Mouse (Mus musculus) MEL (cell line): ENCODE results near the gene Frmd4a. TPM values are rescaled to one million over a fixed set of nuclear protein-coding genes. Genes with fewer than 3 reads are reported as not detected.

Experiments used
- DNase-seq: peaks from one replicate; pipeline ENCODE4 v3.0.0; 2011; ENCODE audit warnings: low read depth, low spot score
- H3K27ac ChIP-seq: 2 replicates; pipeline ENCODE4 v1.5.1; 2012; ENCODE audit warnings: low read depth, mild to moderate bottlenecking, control low read depth, low read length, moderate library complexity; ENCODE audit not compliant: control insufficient read depth
- H3K27me3 ChIP-seq, 2 experiments: fragments of 150-350 bp in 1 of 2; sonication (generic) in 1 of 2; 2 replicates each; pipeline ENCODE4 v1.6.1; 2012; ENCODE audit warnings: low read length in 2 of 2, mild to moderate bottlenecking in 2 of 2, improper control_type of control experiment in 1 of 2, moderate library complexity in 1 of 2; ENCODE audit not compliant: insufficient read depth in 2 of 2, control insufficient read depth in 1 of 2
- H3K36me3 ChIP-seq, 2 experiments: 2 replicates each; pipeline ENCODE4 v1.6.1; 2012 to 2014; ENCODE audit warnings: low read length in 2 of 2, improper control_type of control experiment in 1 of 2, inconsistent platforms in 1 of 2, mild to moderate bottlenecking in 1 of 2; ENCODE audit not compliant: insufficient read depth in 2 of 2, control insufficient read depth in 1 of 2
- H3K4me1 ChIP-seq, 2 experiments: fragments of 150-350 bp in 1 of 2; sonication (generic) in 1 of 2; 2 replicates each; pipeline ENCODE4 v1.6.1; 2012; ENCODE audit warnings: low read length in 2 of 2, improper control_type of control experiment in 1 of 2, mild to moderate bottlenecking in 1 of 2; ENCODE audit not compliant: insufficient read depth in 2 of 2, control insufficient read depth in 1 of 2
- H3K4me3 ChIP-seq, 2 experiments: fragments of 150-350 bp in 1 of 2; sonication (generic) in 1 of 2; 2 replicates each; pipeline ENCODE4 v1.5.1; 2012; ENCODE audit warnings: low read depth in 2 of 2, low read length in 2 of 2, mild to moderate bottlenecking in 2 of 2, moderate library complexity in 2 of 2, control low read depth in 1 of 2, improper control_type of control experiment in 1 of 2; ENCODE audit not compliant: control insufficient read depth in 1 of 2, insufficient read depth in 1 of 2
- H3K79me2 ChIP-seq: 2 replicates; pipeline ENCODE4 v1.6.1; 2012; ENCODE audit warnings: mild to moderate bottlenecking, low read length, moderate library complexity; ENCODE audit not compliant: control insufficient read depth, poor library complexity, insufficient read depth
- H3K9ac ChIP-seq: 2 replicates; pipeline ENCODE4 v1.6.1; 2012; ENCODE audit warnings: low read depth, mild to moderate bottlenecking, control low read depth, low read length, moderate library complexity; ENCODE audit not compliant: control insufficient read depth, poor library complexity, severe bottlenecking
- H3K9me3 ChIP-seq: fragments of 150-350 bp; sonication (generic); replicated peaks from 2 replicates; pipeline ENCODE4 v1.6.1; 2012; ENCODE audit warnings: mild to moderate bottlenecking, low read length, improper control_type of control experiment, moderate library complexity; ENCODE audit not compliant: insufficient read depth
- BHLHE40 ChIP-seq: IDR thresholded peaks from 2 replicates; pipeline ENCODE4 v1.6.1; 2012; ENCODE audit warnings: low read depth, mild to moderate bottlenecking, inconsistent platforms, low read length, improper control_type of control experiment, borderline replicate concordance
- CHD2 ChIP-seq: IDR thresholded peaks from 2 replicates; pipeline ENCODE4 v1.6.1; 2011; ENCODE audit warnings: low read length, improper control_type of control experiment
- EP300 ChIP-seq, 2 experiments: IDR thresholded peaks; 2 replicates each; pipeline ENCODE4 v1.6.1; 2011; ENCODE audit warnings: improper control_type of control experiment in 2 of 2, low read length in 2 of 2, low read depth in 1 of 2, mild to moderate bottlenecking in 1 of 2
- ETS1 ChIP-seq: IDR thresholded peaks from 2 replicates; pipeline ENCODE4 v1.6.1; 2012; ENCODE audit warnings: low read depth, mild to moderate bottlenecking, inconsistent platforms, low read length, improper control_type of control experiment, moderate library complexity
- GABPA ChIP-seq: IDR thresholded peaks from 2 replicates; pipeline ENCODE4 v1.6.1; 2012; ENCODE audit warnings: low read depth, mild to moderate bottlenecking, inconsistent platforms, low read length, improper control_type of control experiment, moderate library complexity
- HCFC1 ChIP-seq: IDR thresholded peaks from 2 replicates; pipeline ENCODE4 v1.6.1; 2012; ENCODE audit warnings: low read depth, mild to moderate bottlenecking, inconsistent platforms, low read length, improper control_type of control experiment, moderate library complexity
- JUND ChIP-seq: IDR thresholded peaks from 2 replicates; pipeline ENCODE4 v1.6.1; 2011; ENCODE audit warnings: low read depth, mild to moderate bottlenecking, improper control_type of control experiment, low read length
- KAT2A ChIP-seq: conservative IDR thresholded peaks from 2 replicates; pipeline ENCODE4 v1.6.1; 2012; ENCODE audit warnings: low read depth, low read length, improper control_type of control experiment, inconsistent platforms
- MAFK ChIP-seq: IDR thresholded peaks from 2 replicates; pipeline ENCODE4 v1.6.1; 2011; ENCODE audit warnings: low read depth, mild to moderate bottlenecking, low read length, improper control_type of control experiment, borderline replicate concordance
- MEF2A ChIP-seq: IDR thresholded peaks from 2 replicates; pipeline ENCODE4 v1.6.1; 2014; ENCODE audit warnings: low read depth, mild to moderate bottlenecking, inconsistent platforms, low read length, improper control_type of control experiment; ENCODE audit not compliant: poor library complexity, insufficient replicate concordance, severe bottlenecking; ENCODE audit errors: extremely low read depth
- MYB ChIP-seq: IDR thresholded peaks from 2 replicates; pipeline ENCODE4 v1.6.1; 2011; ENCODE audit warnings: mild to moderate bottlenecking, low read depth, low read length, improper control_type of control experiment
- NRF1 ChIP-seq: IDR thresholded peaks from 2 replicates; pipeline ENCODE4 v1.6.1; 2014; ENCODE audit warnings: low read depth, mild to moderate bottlenecking, inconsistent platforms, low read length, improper control_type of control experiment, moderate library complexity; ENCODE audit not compliant: poor library complexity, insufficient read depth, severe bottlenecking
- POLR2A ChIP-seq, 2 experiments: IDR thresholded peaks; 2 replicates each; pipeline ENCODE4 v1.6.1; 2011 to 2012; ENCODE audit warnings: low read length in 2 of 2, mild to moderate bottlenecking in 2 of 2, control low read depth in 1 of 2, improper control_type of control experiment in 1 of 2, low read depth in 1 of 2, moderate library complexity in 1 of 2; ENCODE audit not compliant: control insufficient read depth in 1 of 2, insufficient read depth in 1 of 2, poor library complexity in 1 of 2
- POLR2AphosphoS5 ChIP-seq: IDR thresholded peaks from 2 replicates; pipeline ENCODE4 v1.6.1; 2012; ENCODE audit warnings: low read depth, borderline replicate concordance, mild to moderate bottlenecking, inconsistent platforms, low read length, moderate library complexity, mixed read lengths
- RCOR1 ChIP-seq: IDR thresholded peaks from 2 replicates; pipeline ENCODE4 v1.6.1; 2012; ENCODE audit warnings: low read depth, mild to moderate bottlenecking, inconsistent platforms, low read length, improper control_type of control experiment
- SIN3A ChIP-seq: IDR thresholded peaks from 2 replicates; pipeline ENCODE4 v1.6.1; 2012; ENCODE audit warnings: low read length, improper control_type of control experiment, inconsistent platforms
- SMC3 ChIP-seq: IDR thresholded peaks from 2 replicates; pipeline ENCODE4 v1.6.1; 2011; ENCODE audit warnings: low read depth, low read length, improper control_type of control experiment
- TBP ChIP-seq: IDR thresholded peaks from 2 replicates; pipeline ENCODE4 v1.8.0; 2011; ENCODE audit warnings: low read depth, low read length, improper control_type of control experiment
- TCF12 ChIP-seq: IDR thresholded peaks from 2 replicates; pipeline ENCODE4 v1.6.1; 2014; ENCODE audit warnings: low read depth, mild to moderate bottlenecking, inconsistent platforms, low read length, improper control_type of control experiment, moderate library complexity
- UBTF ChIP-seq: IDR thresholded peaks from 2 replicates; pipeline ENCODE4 v1.6.1; 2012; ENCODE audit warnings: low read depth, mild to moderate bottlenecking, inconsistent platforms, low read length, improper control_type of control experiment, moderate library complexity, borderline replicate concordance; ENCODE audit not compliant: insufficient read depth
- USF1 ChIP-seq: IDR thresholded peaks from 2 replicates; pipeline ENCODE4 v1.6.1; 2014; ENCODE audit warnings: low read depth, mild to moderate bottlenecking, inconsistent platforms, low read length, improper control_type of control experiment, moderate library complexity
- ZC3H11A ChIP-seq: IDR thresholded peaks from 2 replicates; pipeline ENCODE4 v1.6.1; 2012; ENCODE audit warnings: low read depth, mild to moderate bottlenecking, inconsistent platforms, low read length, improper control_type of control experiment
- ZNF384 ChIP-seq: IDR thresholded peaks from 2 replicates; pipeline ENCODE4 v1.6.1; 2012; ENCODE audit warnings: low read depth, mild to moderate bottlenecking, inconsistent platforms, low read length, improper control_type of control experiment
- polyA plus RNA-seq, 2 experiments: library from polyadenylated mRNA; stranded (reverse) in 1 of 2; unstranded in 1 of 2; fragments of >175 nt in 1 of 2; fragments of >200 nt in 1 of 2; gene quantifications; 2 replicates each; pipeline versions ENCODE4 v1.2.1 to v1.2.4; 2012; ENCODE audit warnings: low replicate concordance in 2 of 2, low read depth in 1 of 2; ENCODE audit not compliant: insufficient read length in 2 of 2, insufficient read depth in 1 of 2, missing spikeins in 1 of 2
- total RNA-seq: library from RNA; depleted of rRNA; stranded (reverse); fragments of 300-350 nt; gene quantifications from 2 replicates; pipeline ENCODE4 v1.2.3, GENCODE M21; 2012

Frmd4a gene
- total and polyA plus RNA-seq, 3 experiments, result 6.4 to 14.4 TPM; not detected in 1

DNA sequence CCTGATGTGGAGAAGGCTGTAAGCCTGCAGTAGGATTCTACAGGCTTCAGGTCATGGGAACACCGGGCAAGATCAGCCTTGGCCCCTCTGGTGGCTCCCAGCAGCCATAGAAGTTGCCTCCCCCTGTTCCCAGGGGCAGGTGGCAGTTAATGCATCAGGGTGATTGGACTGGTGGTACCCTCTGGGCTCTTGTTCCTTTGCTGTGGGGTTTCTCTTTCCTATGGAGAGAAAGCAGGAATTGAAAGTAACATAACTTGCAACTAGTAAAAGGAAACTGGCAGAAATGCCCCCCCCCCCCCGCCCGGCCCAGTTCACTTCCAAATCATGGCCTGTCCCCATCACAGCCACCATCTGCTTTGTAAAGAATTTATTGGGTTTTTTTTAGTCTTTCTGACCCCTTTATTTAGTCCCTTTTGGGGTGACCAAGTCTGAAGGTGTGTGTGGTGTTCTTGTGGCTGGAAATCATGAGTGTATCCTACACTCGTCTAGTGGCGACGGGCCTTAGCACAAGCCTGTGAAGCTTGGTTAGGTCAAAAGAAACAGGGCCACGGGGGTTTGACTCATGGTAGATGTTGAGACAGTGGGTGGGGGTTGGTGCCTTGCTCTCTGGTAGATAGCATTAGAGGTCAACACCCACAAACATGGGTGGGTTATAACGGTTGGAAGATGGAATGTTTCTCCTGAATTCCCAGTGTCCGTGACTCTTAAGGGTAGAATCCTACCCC lies 549.6 kb downstream of the Frmd4a start:
- no peak for DNase-seq
- no peak overlapping the region for H3K4me3 ChIP-seq
- H3K9me3 ChIP-seq, result no peaks in the 10 kb centered on the region
- TF ChIP-seq JUND (no peak), GABPA (no peak), TBP (no peak), KAT2A (no peak), TCF12 (no peak), RCOR1 (no peak), BHLHE40 (no peak)
- H3K27ac ChIP-seq, result no peak overlapping the region
- peaks cover 26 to 34% of the 10 kb centered on the region in 2 experiments for H3K4me1 ChIP-seq
- peaks cover 11 to 41% of the 10 kb centered on the region in 2 experiments for H3K36me3 ChIP-seq
- no peaks in the 10 kb centered on the region for H3K27me3 ChIP-seq
- peaks cover 17% of the 10 kb centered on the region for H3K79me2 ChIP-seq
- H3K9ac ChIP-seq, result no peak overlapping the region

DNA sequence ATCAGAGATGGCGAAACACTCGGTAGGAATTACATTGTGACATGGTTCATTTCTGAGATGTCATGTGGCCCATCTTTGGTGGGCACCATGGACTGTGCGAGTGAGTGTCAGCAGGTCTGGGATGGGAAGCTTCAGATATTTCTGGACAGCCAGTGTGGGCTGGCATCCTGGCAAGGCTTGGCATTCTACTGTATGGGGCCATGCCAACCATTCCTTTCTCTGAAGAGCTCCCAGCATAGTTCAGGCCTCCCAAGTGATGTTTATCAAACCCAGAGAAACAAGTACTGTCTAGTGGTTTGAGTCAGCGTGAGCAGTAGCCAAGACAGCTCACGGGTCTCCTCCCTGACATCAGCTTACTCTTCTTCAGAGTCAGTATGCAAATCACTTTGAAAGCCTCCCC lies 551.5 kb downstream of the Frmd4a start:
- H3K4me1 ChIP-seq, result peaks cover 23 to 24% of the 10 kb centered on the region in 2 experiments
- H3K9me3 ChIP-seq, result no peaks in the 10 kb centered on the region
- H3K27ac ChIP-seq, result no peak overlapping the region
- H3K9ac ChIP-seq, result no peak overlapping the region
- TF ChIP-seq POLR2A (IDR thresholded peaks at IDR 0.05; ENCODE audit: control insufficient read depth in 1 of 2, insufficient read depth in 1 of 2, low read depth in 1 of 2, low read length in 2 of 2, poor library complexity in 1 of 2), result no peak
- no peak for TF ChIP-seq EP300 (IDR thresholded peaks at IDR 0.05; ENCODE audit: low read depth in 1 of 2, low read length in 2 of 2)
- no peak for TF ChIP-seq HCFC1
- no peak for TF ChIP-seq SIN3A
- no peak for TF ChIP-seq MYB
- no peak for TF ChIP-seq ETS1
- TF ChIP-seq SMC3, result no peak
- no peak for TF ChIP-seq CHD2
- no peak for TF ChIP-seq POLR2AphosphoS5
- no peak for TF ChIP-seq TBP
- TF ChIP-seq NRF1, result no peak
- TF ChIP-seq MEF2A, result no peak
- no peak for TF ChIP-seq BHLHE40
- TF ChIP-seq MAFK, result no peak
- TF ChIP-seq ZC3H11A, result no peak
- TF ChIP-seq USF1, result no peak
- no peak for TF ChIP-seq UBTF
- TF ChIP-seq ZNF384, result no peak
- TF ChIP-seq, all 39 proteins: peak for 0
- no peak for DNase-seq
- Histone ChIP-seq H3K27me3 (no peaks in the 10 kb centered on the region), H3K36me3 (peaks cover 26 to 27% of the 10 kb centered on the region in 2 experiments), H3K4me3 (no peak overlapping the region), H3K79me2 (peaks cover 5% of the 10 kb centered on the region; the same call in 1 of the 2 replicates)
